Mouse (Mus musculus) kidney, embryonic 16.5 days (tissue): ENCODE measurements at regions not wholly inside any gene's neighbourhood (a gene's known extent, or its start where the extent isn't known, plus 50 kb on each side); places are given as distances from the start of the nearest gene placed in this dataset.
"Not testable (repeated sequence)": the region's sequence is repeated elsewhere in the genome, so short reads cannot be mapped to it uniquely, and the experiment has no call there.

ENCODE experiments used
- ATAC-seq: fragments of 200-750 bp; cut with Nextera tagmentation; 2 replicates; pipeline ENCODE4 v1.8.0; 2017; ENCODE audit warnings: moderate TSS enrichment; ENCODE audit not compliant: low FRiP score, low TSS enrichment
- H3K27ac ChIP-seq: fragments of 300-500 bp; sonication (generic); 2 replicates; pipeline ENCODE4 v1.5.1; 2014; ENCODE audit warnings: low read length
- H3K27me3 ChIP-seq: fragments of 300-500 bp; sonication (generic); 2 replicates; pipeline ENCODE4 v1.6.1; 2014; ENCODE audit warnings: low read length, control low read depth, mixed read lengths; ENCODE audit not compliant: insufficient read depth
- H3K36me3 ChIP-seq: fragments of 300-500 bp; sonication (generic); 2 replicates; pipeline ENCODE4 v1.6.1; 2014; ENCODE audit warnings: low read length, control low read depth, mixed read lengths; ENCODE audit not compliant: insufficient read depth
- H3K4me1 ChIP-seq: fragments of 300-500 bp; sonication (generic); 2 replicates; pipeline ENCODE4 v1.6.1; 2014; ENCODE audit warnings: low read length, control low read depth, mixed read lengths; ENCODE audit not compliant: insufficient read depth
- H3K4me2 ChIP-seq: fragments of 300-500 bp; sonication (generic); replicated peaks from 2 replicates; pipeline ENCODE4 v1.6.1; 2014; ENCODE audit warnings: low read depth, low read length
- H3K4me3 ChIP-seq: fragments of 300-500 bp; sonication (generic); 2 replicates; pipeline ENCODE4 v1.5.1; 2014; ENCODE audit warnings: mild to moderate bottlenecking, low read length
- H3K9ac ChIP-seq: fragments of 300-500 bp; sonication (generic); replicated peaks from 2 replicates; pipeline ENCODE4 v1.6.1; 2014; ENCODE audit warnings: low read length
- H3K9me3 ChIP-seq: fragments of 300-500 bp; sonication (generic); 2 replicates; pipeline ENCODE4 v1.6.1; 2016; ENCODE audit warnings: low read length, control low read depth
- WGBS: fragments of 180-500 bp; shearing (Covaris S2); extraction: QIAGEN DNeasy Blood & Tissue Kit; methylation state at CpG from one replicate; pipeline ENCODE4 v1.1.7; 2014; 5-methylcytosine and 5-hydroxymethylcytosine counted together

DNA sequence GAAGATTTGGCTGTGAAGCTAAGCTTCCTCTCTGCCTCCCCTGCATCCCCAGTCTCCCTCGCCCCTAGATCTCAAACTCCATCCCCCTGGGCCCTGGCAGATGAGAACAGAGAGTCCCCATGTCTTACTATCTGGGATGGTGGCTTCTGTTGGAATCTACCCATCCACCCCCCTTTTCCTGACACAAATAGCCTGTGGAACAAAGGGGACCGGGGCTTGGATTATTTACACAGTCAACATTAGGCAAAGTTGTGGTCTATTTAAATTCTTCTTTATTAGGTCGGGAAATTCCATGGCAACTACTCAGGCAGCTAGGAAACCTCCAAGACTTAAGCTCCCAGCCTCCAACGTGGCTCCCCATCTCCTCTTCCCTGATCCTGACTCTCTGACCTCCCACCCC lies 279.9 kb downstream of the Cyp26b1 start:
- Histone ChIP-seq H3K4me3 (no peak overlapping the region), H3K4me1 (0 out of 2 replicates have a peak, but pooled peaks cover 3% of the 10 kb centered on the region), H3K9ac (no peak overlapping the region), H3K9me3 (no peaks in the 10 kb centered on the region), H3K27me3 (peaks cover 2% of the 10 kb centered on the region; the same call in 1 of the 2 replicates), H3K36me3 (no peaks in the 10 kb centered on the region), H3K27ac (no peak overlapping the region), H3K4me2 (no peak overlapping the region)
- 33% methylated on average over 4 of the region's 4 CpGs for WGBS
- ATAC-seq = no peak

GRCm38 (mm10) chr6:84310635-84311241 lies 283.0 kb downstream of the Cyp26b1 start:
- no peak for ATAC-seq
- no peak overlapping the region for H3K4me2 ChIP-seq
- no peak overlapping the region for H3K9ac ChIP-seq
- no peaks in the 10 kb centered on the region for H3K9me3 ChIP-seq
- H3K4me3 ChIP-seq = no peak overlapping the region
- H3K4me1 ChIP-seq = no peaks in the 10 kb centered on the region
- no peaks in the 10 kb centered on the region for H3K36me3 ChIP-seq
- WGBS = 19% methylated on average over 9 of the region's 9 CpGs
- no peak overlapping the region for H3K27ac ChIP-seq
- peaks cover 2% of the 10 kb centered on the region; the same call in 1 of the 2 replicates for H3K27me3 ChIP-seq

DNA sequence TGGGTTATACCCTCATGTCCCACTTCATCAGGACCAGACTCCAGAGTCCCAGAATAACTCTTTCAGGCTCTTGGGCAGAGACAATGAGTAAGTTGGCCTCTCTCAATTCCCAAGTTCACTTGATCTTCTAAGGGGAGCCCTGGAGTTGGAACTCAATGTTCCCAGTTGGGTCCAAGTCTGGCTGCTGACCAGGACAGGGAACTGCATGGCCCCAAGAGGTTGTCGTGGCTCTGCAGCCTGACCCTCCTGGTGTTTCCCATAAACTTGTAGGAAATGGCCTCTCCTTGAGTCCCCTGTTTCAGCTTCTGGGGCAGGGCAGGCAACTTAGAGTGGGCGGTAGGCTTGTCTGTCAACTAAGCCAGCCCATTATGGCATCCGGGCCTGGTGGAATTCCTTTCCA lies 286.2 kb downstream of the Cyp26b1 start:
- no peaks in the 10 kb centered on the region for H3K36me3 ChIP-seq
- no peak overlapping the region for H3K4me3 ChIP-seq
- no peak overlapping the region for H3K27ac ChIP-seq
- H3K4me1 ChIP-seq = no peaks in the 10 kb centered on the region
- WGBS = 83% methylated on average over 3 of the region's 3 CpGs
- H3K9ac ChIP-seq = no peak overlapping the region
- no peak overlapping the region for H3K4me2 ChIP-seq
- no peak for ATAC-seq
- H3K9me3 ChIP-seq = no peaks in the 10 kb centered on the region
- peaks cover 2% of the 10 kb centered on the region; the same call in 1 of the 2 replicates for H3K27me3 ChIP-seq

GRCm38 (mm10) chr6:84306585-84306984 lies 287.1 kb downstream of the Cyp26b1 start:
- no peaks in the 10 kb centered on the region for H3K4me1 ChIP-seq
- H3K9me3 ChIP-seq = no peaks in the 10 kb centered on the region
- no peaks in the 10 kb centered on the region for H3K36me3 ChIP-seq
- 0 out of 2 replicates have a peak, but pooled peaks cover 2% of the 10 kb centered on the region for H3K27me3 ChIP-seq
- WGBS = 20% methylated on average over 13 of the region's 13 CpGs
- ATAC-seq = no peak
- no peak overlapping the region for H3K27ac ChIP-seq
- H3K4me2 ChIP-seq = no peak overlapping the region
- H3K9ac ChIP-seq = no peak overlapping the region
- no peak overlapping the region for H3K4me3 ChIP-seq

DNA sequence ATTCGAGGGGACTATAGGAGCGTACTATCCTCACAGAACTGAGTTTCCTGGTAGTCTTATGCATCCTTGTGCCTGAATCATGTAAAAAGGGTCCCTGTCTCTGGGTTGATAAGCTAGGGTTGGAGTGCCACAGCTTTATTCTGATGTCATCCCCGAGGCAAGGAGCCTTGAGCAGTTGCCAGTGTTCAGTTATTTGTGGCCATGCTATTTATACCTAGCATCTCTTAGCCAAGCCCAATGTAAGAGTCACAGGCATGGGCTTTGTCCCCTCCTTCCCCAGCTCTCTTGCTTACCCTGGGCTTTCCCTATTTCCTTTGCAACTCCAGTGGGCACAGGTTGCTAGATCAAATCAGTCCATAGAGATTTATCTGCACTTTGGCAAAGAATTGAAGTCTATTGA lies 288.6 kb downstream of the Cyp26b1 start:
- H3K4me1 ChIP-seq = no peaks in the 10 kb centered on the region
- H3K4me3 ChIP-seq = no peak overlapping the region
- no peak overlapping the region for H3K4me2 ChIP-seq
- no peak for ATAC-seq
- H3K9ac ChIP-seq = no peak overlapping the region
- H3K27me3 ChIP-seq = 0 out of 2 replicates have a peak, but pooled peaks cover 2% of the 10 kb centered on the region
- no peaks in the 10 kb centered on the region for H3K36me3 ChIP-seq
- no peak overlapping the region for H3K27ac ChIP-seq
- no peaks in the 10 kb centered on the region for H3K9me3 ChIP-seq
- WGBS = 81% methylated on average over 3 of the region's 3 CpGs

DNA sequence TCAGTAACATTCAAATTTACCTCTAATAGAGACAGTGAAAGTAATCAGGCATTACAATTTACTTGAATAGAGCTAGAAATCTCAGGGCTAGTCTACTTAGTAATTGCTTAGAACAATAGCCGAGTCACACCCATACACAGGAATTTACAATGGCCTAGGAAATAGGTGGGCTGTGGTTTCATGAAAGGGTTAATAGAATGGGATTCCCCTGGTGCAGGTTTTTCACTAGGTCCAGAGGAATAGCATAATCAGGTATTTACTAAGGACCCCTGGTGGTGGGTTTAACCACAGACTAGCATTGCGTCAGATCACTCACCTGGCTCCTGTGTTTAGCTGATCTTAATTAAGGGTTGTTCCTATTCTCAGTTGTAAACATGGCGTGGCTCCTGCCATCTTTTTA lies 290.8 kb downstream of the Cyp26b1 start:
- ATAC-seq, H3K4me3 ChIP-seq, H3K9ac ChIP-seq, H3K27me3 ChIP-seq, H3K9me3 ChIP-seq, H3K4me2 ChIP-seq, H3K27ac ChIP-seq, H3K4me1 ChIP-seq, H3K36me3 ChIP-seq: not testable (repeated sequence)
- WGBS = 90% methylated on average over 3 of the region's 3 CpGs

DNA sequence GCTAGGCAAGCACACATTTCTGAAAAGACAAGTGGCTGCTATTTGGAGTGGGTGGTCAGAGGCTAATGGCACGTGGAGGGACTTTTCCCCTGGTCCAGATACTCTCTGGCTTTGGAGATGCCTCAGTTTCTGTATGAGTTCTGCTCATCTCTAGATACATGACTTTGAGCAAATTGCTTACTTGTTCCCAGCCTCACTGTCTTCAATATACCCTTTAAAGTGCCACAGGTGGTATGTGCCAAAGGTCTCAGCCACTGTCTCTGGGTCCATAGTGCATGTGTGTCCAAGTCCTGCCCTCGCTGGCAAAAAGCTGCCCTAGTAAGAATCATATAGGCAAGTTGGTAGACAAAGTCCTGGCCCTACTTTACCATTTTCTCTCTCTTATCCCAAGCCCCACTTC lies 291.5 kb downstream of the Dysf start:
- Histone ChIP-seq H3K9me3 (no peaks in the 10 kb centered on the region), H3K27ac (no peak overlapping the region), H3K4me3 (no peak overlapping the region), H3K4me2 (no peak overlapping the region), H3K4me1 (no peaks in the 10 kb centered on the region), H3K9ac (no peak overlapping the region), H3K27me3 (no peaks in the 10 kb centered on the region), H3K36me3 (no peaks in the 10 kb centered on the region)
- no peak for ATAC-seq
- WGBS = 93% methylated on average over 2 of the region's 2 CpGs

DNA sequence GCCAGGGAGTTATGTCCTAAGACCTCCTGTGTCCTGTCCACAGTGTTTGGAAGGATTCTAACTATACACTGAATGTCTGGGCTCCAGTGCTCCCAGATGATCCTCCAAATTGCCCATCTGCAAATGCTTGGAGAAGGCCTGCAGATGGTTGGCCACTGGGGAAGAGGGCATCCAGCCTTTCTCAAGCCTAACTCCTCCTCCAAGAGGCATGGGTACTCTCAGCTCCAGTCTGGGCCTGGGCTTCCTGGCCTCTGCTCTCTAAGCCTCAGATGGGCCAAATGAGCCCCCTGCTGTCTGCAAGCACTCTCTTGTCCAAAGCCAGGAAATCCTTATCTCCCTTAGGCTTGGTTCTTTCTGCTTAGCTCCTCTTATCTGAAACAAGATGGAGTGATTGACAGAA lies 290.8 kb downstream of the Dysf start:
- Histone ChIP-seq H3K4me2 (no peak overlapping the region), H3K9me3 (no peaks in the 10 kb centered on the region), H3K4me1 (no peaks in the 10 kb centered on the region), H3K9ac (no peak overlapping the region), H3K4me3 (no peak overlapping the region), H3K27ac (no peak overlapping the region), H3K27me3 (no peaks in the 10 kb centered on the region), H3K36me3 (no peaks in the 10 kb centered on the region)
- no peak for ATAC-seq

DNA sequence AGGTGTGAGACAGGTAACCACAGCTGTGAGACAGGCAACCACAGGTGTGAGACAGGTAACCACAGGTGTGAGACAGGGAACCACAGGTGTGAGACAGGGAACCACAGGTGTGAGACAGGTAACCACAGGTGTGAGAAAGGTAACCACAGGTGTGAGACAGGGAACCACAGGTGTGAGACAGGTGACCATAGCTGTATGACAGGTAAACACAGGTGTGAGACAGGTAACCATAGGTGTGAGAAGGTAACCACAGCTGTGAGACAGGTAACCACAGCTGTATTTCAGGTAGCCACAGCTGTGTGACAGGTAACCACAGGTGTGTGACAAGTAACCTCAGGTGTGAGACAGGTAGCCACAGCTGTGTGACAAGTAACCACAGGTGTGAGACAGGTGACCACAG lies 265.5 kb downstream of the Dysf start:
- not testable (repeated sequence) for H3K36me3 ChIP-seq, H3K4me1 ChIP-seq, H3K9me3 ChIP-seq, H3K9ac ChIP-seq, ATAC-seq, H3K4me3 ChIP-seq, H3K27ac ChIP-seq, H3K4me2 ChIP-seq
- peaks cover 26% of the 10 kb centered on the region for H3K27me3 ChIP-seq

DNA sequence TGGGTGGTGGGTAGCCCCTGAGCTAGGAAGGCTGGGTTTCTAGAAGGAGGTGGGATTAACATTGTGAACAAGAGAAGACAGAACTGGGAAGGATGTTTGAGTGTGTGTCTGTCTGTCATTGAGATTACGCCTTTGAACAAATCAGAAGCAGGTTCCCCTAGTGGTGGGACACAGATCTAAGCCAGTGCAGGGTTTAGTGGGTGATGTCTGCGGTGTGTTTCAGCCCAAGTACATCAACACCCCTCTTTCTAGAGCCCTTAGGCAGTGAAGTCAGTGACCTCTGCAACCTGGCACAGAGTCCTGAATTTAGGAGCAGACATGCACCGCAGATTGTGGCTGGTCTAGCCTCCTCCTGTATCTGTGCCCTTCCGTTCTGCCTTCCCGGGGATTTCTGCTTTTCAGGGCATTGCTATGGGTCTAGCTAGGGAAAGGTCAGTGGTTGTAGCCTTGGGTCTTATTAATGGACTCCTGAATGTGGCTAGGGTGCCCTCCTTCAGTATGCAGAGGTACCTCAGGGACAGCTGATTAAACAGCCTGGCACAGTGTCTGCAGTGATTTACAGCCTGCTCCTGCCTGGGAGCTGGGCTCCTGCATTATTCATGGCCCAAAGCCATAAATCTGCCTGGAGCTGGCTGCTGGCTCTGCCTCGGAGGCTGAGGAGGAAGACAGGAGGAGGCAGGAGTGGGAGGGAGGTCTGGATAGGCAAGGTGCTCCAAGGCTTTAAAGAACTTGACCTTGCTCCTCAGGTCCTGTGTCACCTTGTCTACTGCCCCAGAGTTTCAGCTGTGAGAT lies 264.3 kb downstream of the Dysf start:
- Histone ChIP-seq H3K4me1 (peaks cover 8% of the 10 kb centered on the region), H3K9ac (no peak overlapping the region), H3K27me3 (peaks cover 36% of the 10 kb centered on the region), H3K27ac (no peak overlapping the region), H3K4me2 (no peak overlapping the region), H3K36me3 (no peaks in the 10 kb centered on the region), H3K9me3 (no peaks in the 10 kb centered on the region), H3K4me3 (no peak overlapping the region)
- WGBS = 30% methylated on average over 6 of the region's 6 CpGs
- peak; percentile 92 for ATAC-seq
